In genomic region chr6:83673395-83673794, GRCm38 (mm10) we compare ENCODE assay signal across 10 mouse cellular contexts. TPM values are rescaled to one million over a fixed set of nuclear protein-coding genes. Genes with fewer than 3 reads are reported as not detected.
DNase-seq lines count a peak whose midpoint lies in the region; ATAC-seq and TF ChIP-seq lines count a peak whose summit lies in the region.
"Had no signal": no experiment of that assay in that cellular context is flagged by ENCODE, and none has a peak within 500 bp of the region (broad histone marks: within the 10 kb centered on the region; RNA-seq: fewer than 3 reads in every experiment).

No protein-coding gene starts in this region.

- H3K36me3 ChIP-seq in intestine, postnatal 0 days (ENCODE audit: control insufficient read depth, insufficient read depth): no peaks in the 10 kb centered on the region
- no peaks in the 10 kb centered on the region for H3K36me3 ChIP-seq in intestine, embryonic 16.5 days (ENCODE audit: control insufficient read depth, insufficient read depth, low read length)
- no peaks in the 10 kb centered on the region for H3K36me3 ChIP-seq in kidney, postnatal 0 days (ENCODE audit: insufficient read depth, low read length)
- H3K36me3 ChIP-seq in liver, embryonic 13.5 days: no peaks in the 10 kb centered on the region
- H3K36me3 ChIP-seq: embryonic facial prominence, embryonic 15.5 days had no signal

- peak; percentile 96 for TF ChIP-seq CTCF in intestine, postnatal 0 days (IDR thresholded peaks at IDR 0.05; ENCODE audit: low read depth)
- TF ChIP-seq CTCF in kidney, postnatal 0 days (IDR thresholded peaks at IDR 0.05; ENCODE audit: low read depth): peak; percentile 95

- DNase-seq in c-Kit-positive CD71-negative TER-119-negative erythroid progenitor cells, embryonic 14.5 days (ENCODE audit: low read depth): peak; percentile 67
- peak; percentile 89 for DNase-seq in kidney, postnatal 0 days (ENCODE audit: low spot score)
- peak; percentile 18 for DNase-seq in liver, embryonic 13.5 days
- DNase-seq in retina, postnatal 1 day: peak; percentile 87
- DNase-seq in thymus, postnatal 4 days: peak; percentile 94

- no peaks in the 10 kb centered on the region for H3K27me3 ChIP-seq in intestine, postnatal 0 days (replicated peaks; ENCODE audit: control insufficient read depth, insufficient read depth, low read length)
- no peaks in the 10 kb centered on the region for H3K27me3 ChIP-seq in intestine, embryonic 16.5 days (replicated peaks; ENCODE audit: control insufficient read depth, insufficient read depth, low read length)
- no peaks in the 10 kb centered on the region for H3K27me3 ChIP-seq in kidney, postnatal 0 days (ENCODE audit: insufficient read depth, low read length)
- no peaks in the 10 kb centered on the region for H3K27me3 ChIP-seq in liver, embryonic 13.5 days

- no peaks in the 10 kb centered on the region for H3K9me3 ChIP-seq in intestine, postnatal 0 days (ENCODE audit: control insufficient read depth)
- H3K9me3 ChIP-seq in intestine, embryonic 16.5 days (ENCODE audit: control insufficient read depth, low read length): no peaks in the 10 kb centered on the region
- no peaks in the 10 kb centered on the region for H3K9me3 ChIP-seq in kidney, postnatal 0 days (replicated peaks; ENCODE audit: low read length)
- H3K9me3 ChIP-seq in liver, embryonic 13.5 days (replicated peaks): no peaks in the 10 kb centered on the region
- H3K9me3 ChIP-seq: embryonic facial prominence, embryonic 15.5 days had no signal

- WGBS in intestine, postnatal 0 days: 7% methylated on average over 4 of the region's 4 CpGs
- WGBS in intestine, embryonic 16.5 days: 10% methylated on average over 4 of the region's 4 CpGs
- WGBS in kidney, postnatal 0 days: 5% methylated on average over 4 of the region's 4 CpGs
- 7% methylated on average over 4 of the region's 4 CpGs for WGBS in liver, embryonic 13.5 days (ENCODE audit: insufficient replicate concordance)

- no peak overlapping the region for H3K4me2 ChIP-seq in intestine, postnatal 0 days (replicated peaks; ENCODE audit: low read depth)
- H3K4me2 ChIP-seq in intestine, embryonic 16.5 days (ENCODE audit: low read depth, low read length): no peak overlapping the region
- no peak overlapping the region for H3K4me2 ChIP-seq in kidney, postnatal 0 days (ENCODE audit: low read length)
- no peak overlapping the region for H3K4me2 ChIP-seq in liver, embryonic 13.5 days
- H3K4me2 ChIP-seq: embryonic facial prominence, embryonic 15.5 days had no signal

- no peaks in the 10 kb centered on the region for H3K4me1 ChIP-seq in intestine, postnatal 0 days (replicated peaks; ENCODE audit: control insufficient read depth, insufficient read depth, low read length)
- H3K4me1 ChIP-seq in intestine, embryonic 16.5 days (ENCODE audit: control insufficient read depth, insufficient read depth, low read length): no peaks in the 10 kb centered on the region
- H3K4me1 ChIP-seq in kidney, postnatal 0 days (replicated peaks; ENCODE audit: insufficient read depth, low read length): no peaks in the 10 kb centered on the region
- H3K4me1 ChIP-seq in liver, embryonic 13.5 days (replicated peaks): no peaks in the 10 kb centered on the region
- H3K4me1 ChIP-seq: embryonic facial prominence, embryonic 15.5 days had no signal

- no peak overlapping the region for H3K9ac ChIP-seq in intestine, postnatal 0 days (ENCODE audit: low read depth, low read length)
- H3K9ac ChIP-seq in intestine, embryonic 16.5 days (ENCODE audit: low read depth, low read length): no peak overlapping the region
- H3K9ac ChIP-seq in kidney, postnatal 0 days (ENCODE audit: low read depth, low read length): no peak overlapping the region
- no peak overlapping the region for H3K9ac ChIP-seq in liver, embryonic 13.5 days
- H3K9ac ChIP-seq: embryonic facial prominence, embryonic 15.5 days had no signal

- H3K27ac ChIP-seq in intestine, postnatal 0 days (ENCODE audit: low read depth, low read length): no peak overlapping the region
- H3K27ac ChIP-seq in intestine, embryonic 16.5 days (ENCODE audit: low read length): no peak overlapping the region
- H3K27ac ChIP-seq in kidney, postnatal 0 days: no peak overlapping the region
- no peak overlapping the region for H3K27ac ChIP-seq in liver, embryonic 13.5 days
- H3K27ac ChIP-seq: embryonic facial prominence, embryonic 15.5 days had no signal

- no peak for ATAC-seq in intestine, postnatal 0 days
- no peak for ATAC-seq in intestine, embryonic 16.5 days
- ATAC-seq in frontal cortex, adult (ENCODE audit: low TSS enrichment): peak; percentile 85
- ATAC-seq in kidney, postnatal 0 days (replicated peaks; ENCODE audit: low FRiP score, low read depth): no peak
- no peak for ATAC-seq in liver, embryonic 13.5 days (ENCODE audit: low read depth)

- no peak overlapping the region for H3K4me3 ChIP-seq in intestine, postnatal 0 days (ENCODE audit: low read depth, low read length)
- no peak overlapping the region for H3K4me3 ChIP-seq in intestine, embryonic 16.5 days (ENCODE audit: low read length)
- no peak overlapping the region for H3K4me3 ChIP-seq in kidney, postnatal 0 days (replicated peaks; ENCODE audit: low read depth, low read length)
- no peak overlapping the region for H3K4me3 ChIP-seq in liver, embryonic 13.5 days (replicated peaks)
- H3K4me3 ChIP-seq: embryonic facial prominence, embryonic 15.5 days had no signal

RNA-seq across cellular contexts. Expression of gene Cd207, which starts 4.3 kb away (rescaled TPM):
- polyA plus RNA-seq in intestine, postnatal 0 days (2015; fragmentation: Nextera tagmentation; extraction: Ambion mirVana): not detected in 2 replicates
- polyA plus RNA-seq in intestine, embryonic 16.5 days (2015; fragmentation: Nextera tagmentation; extraction: Ambion mirVana): not detected in 2 replicates
- polyA plus RNA-seq in kidney, postnatal 0 days (2015; fragmentation: Nextera tagmentation; extraction: Ambion mirVana): not detected in 2 replicates
- 0.15 and 0.28 TPM in 2 replicates for polyA plus RNA-seq in liver, embryonic 13.5 days (2015; fragmentation: Nextera tagmentation; extraction: Ambion mirVana)
- polyA plus RNA-seq: embryonic facial prominence, embryonic 15.5 days; stomach, embryonic 14.5 days had no signal

RNA-seq across cellular contexts. Expression of gene Clec4f, which starts 17.4 kb away (rescaled TPM):
- polyA plus RNA-seq in intestine, postnatal 0 days (2015; fragmentation: Nextera tagmentation; extraction: Ambion mirVana): 4.5 and 5.3 TPM in 2 replicates
- polyA plus RNA-seq in intestine, embryonic 16.5 days (2015; fragmentation: Nextera tagmentation; extraction: Ambion mirVana): 0.12 and 0.32 TPM in 2 replicates
- not detected in 2 replicates for polyA plus RNA-seq in kidney, postnatal 0 days (2015; fragmentation: Nextera tagmentation; extraction: Ambion mirVana)
- polyA plus RNA-seq in liver, embryonic 13.5 days (2015; fragmentation: Nextera tagmentation; extraction: Ambion mirVana): 3.1 and 3.7 TPM in 2 replicates
- polyA plus RNA-seq: embryonic facial prominence, embryonic 15.5 days; stomach, embryonic 14.5 days had no signal

RNA-seq across cellular contexts. Expression of gene Vax2, which starts 37.7 kb away (rescaled TPM):
- polyA plus RNA-seq in intestine, postnatal 0 days (2015; fragmentation: Nextera tagmentation; extraction: Ambion mirVana): not detected in 2 replicates
- polyA plus RNA-seq in intestine, embryonic 16.5 days (2015; fragmentation: Nextera tagmentation; extraction: Ambion mirVana): not detected in 2 replicates
- polyA plus RNA-seq in kidney, postnatal 0 days (2015; fragmentation: Nextera tagmentation; extraction: Ambion mirVana): not detected in 2 replicates
- polyA plus RNA-seq in liver, embryonic 13.5 days (2015; fragmentation: Nextera tagmentation; extraction: Ambion mirVana): not detected in 2 replicates
- polyA plus RNA-seq: stomach, embryonic 14.5 days had no signal

Comparison
In these comparisons a context has a peak if more than half of its experiments do, and no peak if none do; other contexts are left out.
1. DNase-seq: peak in every context shown above with its lines; median percentile 94 in thymus, postnatal 4 days; 89 in kidney, postnatal 0 days; 87 in retina, postnatal 1 day; 67 in c-Kit-positive CD71-negative TER-119-negative erythroid progenitor cells, embryonic 14.5 days; 18 in liver, embryonic 13.5 days.